Mouse (Mus musculus) E14TG2a.4 (cell line): ENCODE results near the gene Cds2.

Experiments used
- CTCF ChIP-seq: conservative IDR thresholded peaks from 2 replicates; pipeline ENCODE4 v1.5.1; 2014; ENCODE audit warnings: low read length
- NANOG ChIP-seq: IDR thresholded peaks from 2 replicates; pipeline ENCODE4 v1.6.1; 2014; ENCODE audit warnings: borderline replicate concordance, low read length, mixed read lengths
- POU5F1 ChIP-seq: IDR thresholded peaks from 2 replicates; pipeline ENCODE4 v1.6.1; 2014; ENCODE audit warnings: low read length, borderline replicate concordance

GRCm38 (mm10) chr2:132343846-132344245, 80.9 kb downstream of the Cds2 start:
- TF ChIP-seq CTCF: no peak
- no peak for TF ChIP-seq POU5F1
- TF ChIP-seq NANOG: no peak
